Mouse (Mus musculus) forebrain, embryonic 14.5 days (tissue): ENCODE measurements at regions not wholly inside any gene's neighbourhood (a gene's known extent, or its start where the extent isn't known, plus 50 kb on each side); places are given as distances from the start of the nearest gene placed in this dataset. TPM values are rescaled to one million over a fixed set of nuclear protein-coding genes. Genes with fewer than 3 reads are reported as not detected.

Source experiments
- ATAC-seq: fragments of 200-750 bp; cut with Nextera tagmentation; 2 replicates; pipeline ENCODE4 v1.8.0; 2017; ENCODE audit warnings: mild to moderate bottlenecking, moderate library complexity
- DNase-seq: peaks from one replicate; pipeline ENCODE4 v3.0.0-alpha.2; 2015; ENCODE audit warnings: low spot score
- H3K27ac ChIP-seq: fragments of 300-500 bp; sonication (generic); 2 replicates; pipeline ENCODE4 v1.5.1; 2014; ENCODE audit warnings: low read depth, mild to moderate bottlenecking, control low read depth, low read length, moderate library complexity
- H3K27me3 ChIP-seq: fragments of 300-500 bp; sonication (generic); replicated peaks from 2 replicates; pipeline ENCODE4 v1.6.1; 2014; ENCODE audit warnings: low read length, control low read depth, mixed read lengths; ENCODE audit not compliant: control insufficient read depth, insufficient read depth
- H3K36me3 ChIP-seq: fragments of 300-500 bp; sonication (generic); 2 replicates; pipeline ENCODE4 v1.6.1; 2014; ENCODE audit warnings: low read length, control low read depth; ENCODE audit not compliant: control insufficient read depth, insufficient read depth
- H3K4me1 ChIP-seq: fragments of 300-500 bp; sonication (generic); 2 replicates; pipeline ENCODE4 v1.6.1; 2014; ENCODE audit warnings: antibody characterized with exemption, low read length, control low read depth; ENCODE audit not compliant: control insufficient read depth, insufficient read depth
- H3K4me2 ChIP-seq: fragments of 300-500 bp; sonication (generic); 2 replicates; pipeline ENCODE4 v1.6.1; 2014; ENCODE audit warnings: mild to moderate bottlenecking, control low read depth, low read length
- H3K4me3 ChIP-seq: fragments of 300-500 bp; sonication (generic); 2 replicates; pipeline ENCODE4 v1.5.1; 2014; ENCODE audit warnings: low read depth, low read length, control low read depth
- H3K9ac ChIP-seq: fragments of 300-500 bp; sonication (generic); 2 replicates; pipeline ENCODE4 v1.6.1; 2014; ENCODE audit warnings: mild to moderate bottlenecking, low read length, control low read depth, moderate library complexity
- H3K9me3 ChIP-seq: fragments of 300-500 bp; sonication (generic); replicated peaks from 2 replicates; pipeline ENCODE4 v1.6.1; 2016; ENCODE audit warnings: low read length, control low read depth, mixed read lengths; ENCODE audit not compliant: control insufficient read depth
- WGBS: fragments of 180-500 bp; shearing (Covaris S2); extraction: QIAGEN DNeasy Blood & Tissue Kit; methylation state at CpG from one replicate; pipeline ENCODE4 v1.1.7; 2014; 5-methylcytosine and 5-hydroxymethylcytosine counted together
- microRNA-seq: library from miRNA; unstranded; fragments of <30 nt; microRNA quantifications from one replicate; pipeline ENCODE4, GENCODE M21; 2016

- WGBS: 18% methylated on average over 4 of the region's 4 CpGs
- H3K9me3 ChIP-seq: no peaks in the 10 kb centered on the region
- H3K4me1 ChIP-seq: 0 out of 2 replicates have a peak, but pooled peaks cover 3% of the 10 kb centered on the region
- H3K27me3 ChIP-seq: no peaks in the 10 kb centered on the region
- no peak overlapping the region for H3K4me3 ChIP-seq
- no peak overlapping the region for H3K9ac ChIP-seq
- ATAC-seq: peak; percentile 53; the same call in 1 of the 2 replicates
- H3K4me2 ChIP-seq: no peak overlapping the region
- no peaks in the 10 kb centered on the region for H3K36me3 ChIP-seq
- peak; percentile 54 for DNase-seq
- no peak overlapping the region for H3K27ac ChIP-seq
These were observed 306.0 kb downstream of the Sox2 start for GRCm38 (mm10) chr3:34956183-34956582.

GRCm38 (mm10) chr3:34959044-34959521, 308.9 kb downstream of the Sox2 start:
- no peaks in the 10 kb centered on the region for H3K27me3 ChIP-seq
- 0 out of 2 replicates have a peak, but pooled peaks cover 3% of the 10 kb centered on the region for H3K4me1 ChIP-seq
- WGBS: 48% methylated on average over 19 of the region's 19 CpGs
- H3K9ac ChIP-seq: no peak overlapping the region
- H3K4me3 ChIP-seq: no peak overlapping the region
- ATAC-seq (peak; percentile 70), DNase-seq (peak; percentile 59)
- no peaks in the 10 kb centered on the region for H3K9me3 ChIP-seq
- no peak overlapping the region for H3K27ac ChIP-seq
- no peaks in the 10 kb centered on the region for H3K36me3 ChIP-seq
- peak overlapping the region; percentile 11; the same call in 1 of the 2 replicates for H3K4me2 ChIP-seq

- no peak overlapping the region for H3K27ac ChIP-seq
- H3K4me2 ChIP-seq: no peak overlapping the region
- no peak for ATAC-seq
- no peak overlapping the region for H3K4me3 ChIP-seq
- no peaks in the 10 kb centered on the region for H3K27me3 ChIP-seq
- WGBS: 11% methylated on average over 6 of the region's 6 CpGs
- no peak overlapping the region for H3K9ac ChIP-seq
- peak; percentile 11 for DNase-seq
- no peaks in the 10 kb centered on the region for H3K36me3 ChIP-seq
- no peaks in the 10 kb centered on the region for H3K9me3 ChIP-seq
- peaks cover 3% of the 10 kb centered on the region; the same call in 1 of the 2 replicates for H3K4me1 ChIP-seq
These were observed 316.2 kb downstream of the Sox2 start for GRCm38 (mm10) chr3:34966442-34966841.

GRCm38 (mm10) chr3:34967911-34968310, 317.7 kb downstream of the Sox2 start:
- no peak for ATAC-seq
- H3K27me3 ChIP-seq: no peaks in the 10 kb centered on the region
- no peak overlapping the region for H3K4me3 ChIP-seq
- 59% methylated on average over 2 of the region's 2 CpGs for WGBS
- no peaks in the 10 kb centered on the region for H3K36me3 ChIP-seq
- H3K4me2 ChIP-seq: no peak overlapping the region
- peak; percentile 31 for DNase-seq
- no peak overlapping the region for H3K9ac ChIP-seq
- no peaks in the 10 kb centered on the region for H3K9me3 ChIP-seq
- peaks cover 3% of the 10 kb centered on the region; the same call in 1 of the 2 replicates for H3K4me1 ChIP-seq
- no peak overlapping the region for H3K27ac ChIP-seq

- Histone ChIP-seq H3K36me3 (no peaks in the 10 kb centered on the region), H3K4me1 (peaks cover 4% of the 10 kb centered on the region; the same call in 1 of the 2 replicates), H3K9ac (no peak overlapping the region), H3K27ac (no peak overlapping the region), H3K27me3 (no peaks in the 10 kb centered on the region), H3K9me3 (no peaks in the 10 kb centered on the region), H3K4me2 (no peak overlapping the region), H3K4me3 (no peak overlapping the region)
- DNase-seq (peak; percentile 17), ATAC-seq (no peak)
- 86% methylated on average over 4 of the region's 4 CpGs for WGBS
These were observed 321.3 kb downstream of the Sox2 start for GRCm38 (mm10) chr3:34971536-34971935.

- Histone ChIP-seq H3K4me2 (no peak overlapping the region), H3K4me1 (peaks cover 3% of the 10 kb centered on the region; the same call in 1 of the 2 replicates), H3K27ac (no peak overlapping the region), H3K4me3 (no peak overlapping the region), H3K36me3 (no peaks in the 10 kb centered on the region), H3K9ac (no peak overlapping the region), H3K9me3 (no peaks in the 10 kb centered on the region), H3K27me3 (no peaks in the 10 kb centered on the region)
- 51% methylated on average over 7 of the region's 7 CpGs for WGBS
- ATAC-seq (peak; percentile 57; the same call in 1 of the 2 replicates), DNase-seq (peak; percentile 72)
These were observed 324.2 kb downstream of the Sox2 start for GRCm38 (mm10) chr3:34974371-34974770.

Small RNA genes lying in the stretch of these regions (microRNA-seq; reads per million reads assigned to microRNA genes)
- not detected for gene Mir6378
